Mouse (Mus musculus): ENCODE results near the gene Asb9. TPM values are rescaled to one million over a fixed set of nuclear protein-coding genes. Genes with fewer than 3 reads are reported as not detected.
A peak's percentile ranks its signal among the peaks of the same experiment; 100 is the strongest.

The Asb9 gene
- 0.11 TPM in 1 of 2 replicates, not detected in the other for polyA plus RNA-seq (2015; fragmentation: Nextera tagmentation; extraction: Ambion mirVana)

- no peaks in the 10 kb centered on the region for H3K9me3 ChIP-seq (replicated peaks; ENCODE audit: control insufficient read depth, low read length)
- H3K27ac ChIP-seq (ENCODE audit: low read length), result no peak within 1 kb of the TSS
- H3K4me3 ChIP-seq (ENCODE audit: low read depth, low read length), result no peak within 1 kb of the TSS
- no peak within 1 kb of the TSS for H3K9ac ChIP-seq (ENCODE audit: low read depth, low read length)
- no peak within 1 kb of the TSS for H3K4me2 ChIP-seq (ENCODE audit: low read depth, low read length)
- no peaks in the 10 kb centered on the region for H3K4me1 ChIP-seq (ENCODE audit: control insufficient read depth, low read depth, low read length)
- 60% methylated on average over 10 of the region's 10 CpGs for WGBS (ENCODE audit: insufficient replicate concordance)
- H3K27me3 ChIP-seq (ENCODE audit: control insufficient read depth, insufficient read depth, low read depth, low read length), result no peaks in the 10 kb centered on the region
- H3K36me3 ChIP-seq (ENCODE audit: control insufficient read depth, insufficient read depth), result no peaks in the 10 kb centered on the region
- no peak for ATAC-seq (ENCODE audit: low read depth)
These were observed at the start of gene Asb9 for GRCm38 (mm10) chrX:164505709-164506498. TSS of gene Asb9 (plus strand) at chrX:164506327.

GRCm38 (mm10) chrX:164459205-164459878 is 46.8 kb upstream of the Asb9 start:
- H3K4me2 ChIP-seq (ENCODE audit: low read depth, low read length), result no peak overlapping the region
- WGBS (ENCODE audit: insufficient replicate concordance), result 45% methylated on average over 6 of the region's 6 CpGs
- no peaks in the 10 kb centered on the region for H3K36me3 ChIP-seq (ENCODE audit: control insufficient read depth, insufficient read depth)
- no peak overlapping the region for H3K9ac ChIP-seq (ENCODE audit: low read depth, low read length)
- peak; percentile 60; the same call in 1 of the 2 replicates for ATAC-seq (ENCODE audit: low read depth)
- no peak overlapping the region for H3K27ac ChIP-seq (ENCODE audit: low read length)
- H3K4me1 ChIP-seq (ENCODE audit: control insufficient read depth, low read depth, low read length), result no peaks in the 10 kb centered on the region
- H3K27me3 ChIP-seq (ENCODE audit: control insufficient read depth, insufficient read depth, low read depth, low read length), result no peaks in the 10 kb centered on the region
- H3K4me3 ChIP-seq (ENCODE audit: low read depth, low read length), result no peak overlapping the region
- no peaks in the 10 kb centered on the region for H3K9me3 ChIP-seq (replicated peaks; ENCODE audit: control insufficient read depth, low read length)

- Histone ChIP-seq H3K27ac (ENCODE audit: low read length) (no peak overlapping the region), H3K27me3 (ENCODE audit: control insufficient read depth, insufficient read depth, low read depth, low read length) (no peaks in the 10 kb centered on the region), H3K9me3 (replicated peaks; ENCODE audit: control insufficient read depth, low read length) (no peaks in the 10 kb centered on the region), H3K4me1 (ENCODE audit: control insufficient read depth, low read depth, low read length) (no peaks in the 10 kb centered on the region), H3K9ac (ENCODE audit: low read depth, low read length) (no peak overlapping the region), H3K36me3 (ENCODE audit: control insufficient read depth, insufficient read depth) (no peaks in the 10 kb centered on the region), H3K4me2 (ENCODE audit: low read depth, low read length) (no peak overlapping the region), H3K4me3 (ENCODE audit: low read depth, low read length) (no peak overlapping the region)
- ATAC-seq (ENCODE audit: low read depth), result peak; percentile 53; the same call in 1 of the 2 replicates
- 53% methylated on average over 2 of the region's 2 CpGs for WGBS (ENCODE audit: insufficient replicate concordance)
These were observed 3.9 kb upstream of the Asb9 start for GRCm38 (mm10) chrX:164502258-164502657.

- no peaks in the 10 kb centered on the region for H3K4me1 ChIP-seq (ENCODE audit: control insufficient read depth, low read depth, low read length)
- no peak overlapping the region for H3K4me3 ChIP-seq (ENCODE audit: low read depth, low read length)
- H3K9ac ChIP-seq (ENCODE audit: low read depth, low read length), result no peak overlapping the region
- ATAC-seq (ENCODE audit: low read depth), result no peak
- no peaks in the 10 kb centered on the region for H3K36me3 ChIP-seq (ENCODE audit: control insufficient read depth, insufficient read depth)
- no peaks in the 10 kb centered on the region for H3K27me3 ChIP-seq (ENCODE audit: control insufficient read depth, insufficient read depth, low read depth, low read length)
- no peak overlapping the region for H3K27ac ChIP-seq (ENCODE audit: low read length)
- WGBS (ENCODE audit: insufficient replicate concordance), result 59% methylated on average over 4 of the region's 4 CpGs
- no peaks in the 10 kb centered on the region for H3K9me3 ChIP-seq (replicated peaks; ENCODE audit: control insufficient read depth, low read length)
- no peak overlapping the region for H3K4me2 ChIP-seq (ENCODE audit: low read depth, low read length)
These were observed 941 bp downstream of the Asb9 start for GRCm38 (mm10) chrX:164507068-164507467.

GRCm38 (mm10) chrX:164508728-164509127 is 2.6 kb downstream of the Asb9 start:
- no peak overlapping the region for H3K9ac ChIP-seq (ENCODE audit: low read depth, low read length)
- no peaks in the 10 kb centered on the region for H3K9me3 ChIP-seq (replicated peaks; ENCODE audit: control insufficient read depth, low read length)
- H3K36me3 ChIP-seq (ENCODE audit: control insufficient read depth, insufficient read depth), result no peaks in the 10 kb centered on the region
- no peak overlapping the region for H3K4me3 ChIP-seq (ENCODE audit: low read depth, low read length)
- WGBS (ENCODE audit: insufficient replicate concordance), result 40% methylated on average over 3 of the region's 3 CpGs
- H3K4me1 ChIP-seq (ENCODE audit: control insufficient read depth, low read depth, low read length), result no peaks in the 10 kb centered on the region
- no peak for ATAC-seq (ENCODE audit: low read depth)
- no peak overlapping the region for H3K27ac ChIP-seq (ENCODE audit: low read length)
- no peak overlapping the region for H3K4me2 ChIP-seq (ENCODE audit: low read depth, low read length)
- H3K27me3 ChIP-seq (ENCODE audit: control insufficient read depth, insufficient read depth, low read depth, low read length), result no peaks in the 10 kb centered on the region

GRCm38 (mm10) chrX:164522138-164522537 is 16.0 kb downstream of the Asb9 start:
- no peaks in the 10 kb centered on the region for H3K36me3 ChIP-seq (ENCODE audit: control insufficient read depth, insufficient read depth)
- no peaks in the 10 kb centered on the region for H3K27me3 ChIP-seq (ENCODE audit: control insufficient read depth, insufficient read depth, low read depth, low read length)
- no peak for ATAC-seq (ENCODE audit: low read depth)
- H3K4me2 ChIP-seq (ENCODE audit: low read depth, low read length), result no peak overlapping the region
- no peaks in the 10 kb centered on the region for H3K4me1 ChIP-seq (ENCODE audit: control insufficient read depth, low read depth, low read length)
- no peak overlapping the region for H3K4me3 ChIP-seq (ENCODE audit: low read depth, low read length)
- H3K9ac ChIP-seq (ENCODE audit: low read depth, low read length), result no peak overlapping the region
- H3K9me3 ChIP-seq (replicated peaks; ENCODE audit: control insufficient read depth, low read length), result no peaks in the 10 kb centered on the region
- no peak overlapping the region for H3K27ac ChIP-seq (ENCODE audit: low read length)

- Histone ChIP-seq H3K27me3 (ENCODE audit: control insufficient read depth, insufficient read depth, low read depth, low read length) (no peaks in the 10 kb centered on the region), H3K4me1 (ENCODE audit: control insufficient read depth, low read depth, low read length) (no peaks in the 10 kb centered on the region), H3K9ac (ENCODE audit: low read depth, low read length) (no peak overlapping the region), H3K9me3 (replicated peaks; ENCODE audit: control insufficient read depth, low read length) (no peaks in the 10 kb centered on the region), H3K4me2 (ENCODE audit: low read depth, low read length) (no peak overlapping the region), H3K27ac (ENCODE audit: low read length) (no peak overlapping the region), H3K36me3 (ENCODE audit: control insufficient read depth, insufficient read depth) (no peaks in the 10 kb centered on the region), H3K4me3 (ENCODE audit: low read depth, low read length) (no peak overlapping the region)
- no peak for ATAC-seq (ENCODE audit: low read depth)
- 15% methylated on average over 1 of the region's 1 CpGs for whole genome bisulfite sequencing (ENCODE audit: insufficient replicate concordance)
These were observed 20.4 kb downstream of the Asb9 start for GRCm38 (mm10) chrX:164526566-164526965.

GRCm38 (mm10) chrX:164541436-164542317 is 35.5 kb downstream of the Asb9 start:
- Histone ChIP-seq H3K27ac (ENCODE audit: low read length) (no peak overlapping the region), H3K4me1 (ENCODE audit: control insufficient read depth, low read depth, low read length) (no peaks in the 10 kb centered on the region)
- ATAC-seq (ENCODE audit: low read depth), result no peak

More at GRCm38 (mm10) chrX:164541436-164542317, 35.5 kb downstream of the Asb9 start:
- Histone ChIP-seq H3K4me3 (ENCODE audit: low read depth, low read length) (no peak overlapping the region), H3K36me3 (ENCODE audit: control insufficient read depth, insufficient read depth) (no peaks in the 10 kb centered on the region), H3K27me3 (ENCODE audit: control insufficient read depth, insufficient read depth, low read depth, low read length) (no peaks in the 10 kb centered on the region), H3K9ac (ENCODE audit: low read depth, low read length) (no peak overlapping the region), H3K9me3 (replicated peaks; ENCODE audit: control insufficient read depth, low read length) (no peaks in the 10 kb centered on the region), H3K4me2 (ENCODE audit: low read depth, low read length) (no peak overlapping the region)
- 41% methylated on average over 11 of the region's 11 CpGs for WGBS (ENCODE audit: insufficient replicate concordance)
